9 mouse cellular contexts compared by ENCODE assay signal in the genomic region with DNA sequence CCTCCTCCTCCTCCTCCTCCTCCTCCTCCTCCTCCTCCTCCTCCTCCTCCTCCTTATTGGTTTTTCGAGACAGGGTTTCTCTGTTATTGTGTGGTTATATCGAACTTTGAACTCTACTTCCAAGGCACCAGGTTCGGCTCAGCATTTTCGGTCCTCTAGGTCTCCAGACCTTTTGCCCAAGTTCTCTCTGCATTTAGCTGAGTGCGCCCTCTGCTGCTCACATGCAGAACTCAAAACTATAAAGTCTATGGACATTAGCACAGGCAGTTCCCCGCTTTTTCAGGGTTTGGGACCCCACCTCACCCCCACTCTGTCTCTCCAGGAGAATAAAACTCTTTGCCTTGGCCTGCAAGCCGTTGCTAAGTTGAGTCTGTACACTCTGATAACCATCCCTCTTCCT. TPM values are rescaled to one million over a fixed set of nuclear protein-coding genes. Genes with fewer than 3 reads are reported as not detected.
DNase-seq lines count a peak whose midpoint lies in the region; ATAC-seq and TF ChIP-seq lines count a peak whose summit lies in the region.
"Had no signal": no experiment of that assay in that cellular context is flagged by ENCODE, and none has a peak within 500 bp of the region (broad histone marks: within the 10 kb centered on the region; RNA-seq: fewer than 3 reads in every experiment).

No protein-coding gene starts in this region.

- peak; percentile 86 for TF ChIP-seq CTCF in heart, postnatal 0 days (IDR thresholded peaks at IDR 0.05; ENCODE audit: low read depth)
- peak; percentile 68 for TF ChIP-seq CTCF in bone marrow, adult 2 months (IDR thresholded peaks at IDR 0.05; ENCODE audit: control insufficient read depth, insufficient read depth, low read length)

- no peaks in the 10 kb centered on the region for H3K4me1 ChIP-seq in heart, postnatal 0 days (ENCODE audit: control insufficient read depth, insufficient read depth)
- no peaks in the 10 kb centered on the region for H3K4me1 ChIP-seq in heart, embryonic 12.5 days (replicated peaks)
- no peaks in the 10 kb centered on the region for H3K4me1 ChIP-seq in bone marrow, adult 2 months (ENCODE audit: control insufficient read depth, insufficient read depth, low read length)
- H3K4me1 ChIP-seq: lung, embryonic 15.5 days had no signal

- TF ChIP-seq EP300 in heart, postnatal 0 days (IDR thresholded peaks at IDR 0.05; ENCODE audit: low read depth) = no peak

- H3K27ac ChIP-seq in heart, postnatal 0 days (ENCODE audit: low read depth) = no peak overlapping the region
- H3K27ac ChIP-seq in heart, embryonic 12.5 days (ENCODE audit: poor library complexity, severe bottlenecking) = no peak overlapping the region
- H3K27ac ChIP-seq in bone marrow, adult 2 months (ENCODE audit: control insufficient read depth, insufficient read depth, low read depth, low read length, poor library complexity) = no peak overlapping the region
- H3K27ac ChIP-seq: lung, embryonic 15.5 days had no signal

- ATAC-seq in heart, postnatal 0 days (ENCODE audit: insufficient read depth, low read depth) = peak; percentile 24; the same call in 1 of the 2 replicates
- ATAC-seq in heart, embryonic 12.5 days (ENCODE audit: insufficient number of reproducible peaks, low FRiP score) = no peak
- peak; percentile 60; the same call in 1 of the 2 replicates for ATAC-seq in erythroblast, adult 5-6 weeks (replicated peaks; ENCODE audit: low FRiP score, poor library complexity, severe bottlenecking)
- peak; percentile 58; the same call in 1 of the 2 replicates for ATAC-seq in megakaryocyte-erythroid progenitor cell, adult 5-6 weeks (replicated peaks; ENCODE audit: low FRiP score, low TSS enrichment, poor library complexity, severe bottlenecking)

- no peak overlapping the region for H3K9ac ChIP-seq in heart, postnatal 0 days (replicated peaks; ENCODE audit: low read depth, low read length)
- H3K9ac ChIP-seq in heart, embryonic 12.5 days = no peak overlapping the region
- H3K9ac ChIP-seq: lung, embryonic 15.5 days had no signal

- no peak overlapping the region for H3K4me3 ChIP-seq in heart, postnatal 0 days (ENCODE audit: low read depth, low read length)
- H3K4me3 ChIP-seq in heart, embryonic 12.5 days = no peak overlapping the region
- H3K4me3 ChIP-seq in bone marrow, adult 2 months (replicated peaks; ENCODE audit: control insufficient read depth, low read depth, low read length) = no peak overlapping the region
- H3K4me3 ChIP-seq: lung, embryonic 15.5 days had no signal

- H3K27me3 ChIP-seq in heart, postnatal 0 days (ENCODE audit: control insufficient read depth, insufficient read depth, low read length) = no peaks in the 10 kb centered on the region
- H3K27me3 ChIP-seq in heart, embryonic 12.5 days (replicated peaks) = peaks cover 19% of the 10 kb centered on the region; the same call in 1 of the 2 replicates
- H3K27me3 ChIP-seq: lung, embryonic 15.5 days had no signal

- peak; percentile 73 for DNase-seq in heart, postnatal 0 days (ENCODE audit: low spot score)
- peak; percentile 80 for DNase-seq in CD4-positive, CD25-positive, alpha-beta regulatory T cell, adult 2 months (ENCODE audit: low read depth, low spot score)
- peak; percentile 16 to 77 for DNase-seq in layer of hippocampus, adult 18-20 months (ENCODE audit: low spot score in 2 of 2)
- peak; percentile 65 for DNase-seq in thymus, postnatal 14 days

- no peak for TF ChIP-seq POLR2A in bone marrow, adult 2 months (IDR thresholded peaks at IDR 0.05; ENCODE audit: borderline replicate concordance, control insufficient read depth, low read depth, low read length)

- no peak overlapping the region for H3K4me2 ChIP-seq in heart, postnatal 0 days (ENCODE audit: low read depth, low read length)
- H3K4me2 ChIP-seq in heart, embryonic 12.5 days = no peak overlapping the region
- H3K4me2 ChIP-seq: lung, embryonic 15.5 days had no signal

- no peaks in the 10 kb centered on the region for H3K36me3 ChIP-seq in heart, postnatal 0 days (replicated peaks; ENCODE audit: control insufficient read depth, insufficient read depth, low read length)
- no peaks in the 10 kb centered on the region for H3K36me3 ChIP-seq in heart, embryonic 12.5 days
- H3K36me3 ChIP-seq: lung, embryonic 15.5 days had no signal

- H3K9me3 ChIP-seq in heart, postnatal 0 days (replicated peaks; ENCODE audit: control insufficient read depth, low read length) = no peaks in the 10 kb centered on the region
- H3K9me3 ChIP-seq in heart, embryonic 12.5 days (replicated peaks) = peaks cover 4% of the 10 kb centered on the region; the same call in 1 of the 2 replicates
- H3K9me3 ChIP-seq: lung, embryonic 15.5 days had no signal

- 6% methylated on average over 6 of the region's 7 CpGs for WGBS in heart, postnatal 0 days
- whole genome bisulfite sequencing in heart, embryonic 12.5 days = 17% methylated on average over 6 of the region's 7 CpGs
- WGBS in bone marrow, adult 2 months = 10% methylated on average over 6 of the region's 7 CpGs

RNA-seq across cellular contexts. Expression of gene Rab11fip5, which starts 17.4 kb away (rescaled TPM):
- 86.7 and 91.3 TPM in 2 replicates for total RNA-seq in heart, postnatal 0 days (2014; rRNA removed; ENCODE audit: low replicate concordance)
- polyA plus RNA-seq in heart, postnatal 0 days (2015; fragmentation: Nextera tagmentation; extraction: Ambion mirVana) = 35.3 and 38.2 TPM in 2 replicates
- 42.0 and 42.6 TPM in 2 replicates for polyA plus RNA-seq in heart, embryonic 12.5 days (2016; fragmentation: Nextera tagmentation; extraction: Ambion mirVana)
- polyA plus RNA-seq in bone marrow, adult 2 months (2011; ENCODE audit: insufficient read depth, insufficient read length, low replicate concordance, missing spikeins) = 1.7 and 3.8 TPM in 2 replicates
- total RNA-seq in erythroblast, adult 5-6 weeks (2015; ENCODE audit: low replicate concordance) = 0.19 and 0.21 TPM in 2 replicates
- 0.51 and 2.6 TPM in 2 replicates for total RNA-seq in erythroblast, adult 5-6 weeks (2017; ENCODE audit: low replicate concordance)
- 10 to 100 TPM; 60.7 to 61.2 TPM for total RNA-seq in layer of hippocampus, adult 18-20 months (2021)
- total RNA-seq in megakaryocyte-erythroid progenitor cell, adult 5-6 weeks (2014; fragmentation: Nextera tagmentation) = 2.4 and 3.5 TPM in 2 replicates
- total RNA-seq in megakaryocyte-erythroid progenitor cell, adult 5-6 weeks (2017) = 1.1 and 2.2 TPM in 2 replicates

RNA-seq across cellular contexts. Expression of gene Noto, which starts 31.9 kb away (rescaled TPM):
- total RNA-seq in heart, postnatal 0 days (2014; rRNA removed; ENCODE audit: low replicate concordance) = not detected in 2 replicates
- polyA plus RNA-seq in heart, postnatal 0 days (2015; fragmentation: Nextera tagmentation; extraction: Ambion mirVana) = not detected in 2 replicates
- not detected in 2 replicates for polyA plus RNA-seq in heart, embryonic 12.5 days (2016; fragmentation: Nextera tagmentation; extraction: Ambion mirVana)
- polyA plus RNA-seq in bone marrow, adult 2 months (2011; ENCODE audit: insufficient read depth, insufficient read length, low replicate concordance, missing spikeins) = 2.0 TPM in 1 of 2 replicates, not detected in the other
- not detected in 2 replicates for total RNA-seq in erythroblast, adult 5-6 weeks (2015; ENCODE audit: low replicate concordance)
- total RNA-seq in erythroblast, adult 5-6 weeks (2017; ENCODE audit: low replicate concordance) = not detected in 2 replicates
- total RNA-seq in layer of hippocampus, adult 18-20 months (2021) = not detected
- not detected in 2 replicates for total RNA-seq in megakaryocyte-erythroid progenitor cell, adult 5-6 weeks (2014; fragmentation: Nextera tagmentation)
- total RNA-seq in megakaryocyte-erythroid progenitor cell, adult 5-6 weeks (2017) = not detected in 2 replicates

RNA-seq across cellular contexts. Expression of gene Smyd5, which starts 40.0 kb away (rescaled TPM):
- total RNA-seq in heart, postnatal 0 days (2014; rRNA removed; ENCODE audit: low replicate concordance) = 15.0 and 22.7 TPM in 2 replicates
- 13.1 and 16.0 TPM in 2 replicates for polyA plus RNA-seq in heart, postnatal 0 days (2015; fragmentation: Nextera tagmentation; extraction: Ambion mirVana)
- 41.3 and 46.1 TPM in 2 replicates for polyA plus RNA-seq in heart, embryonic 12.5 days (2016; fragmentation: Nextera tagmentation; extraction: Ambion mirVana)
- 7.3 and 8.1 TPM in 2 replicates for polyA plus RNA-seq in bone marrow, adult 2 months (2011; ENCODE audit: insufficient read depth, insufficient read length, low replicate concordance, missing spikeins)
- 1.5 TPM in 2 replicates for total RNA-seq in erythroblast, adult 5-6 weeks (2015; ENCODE audit: low replicate concordance)
- 4.0 and 14.1 TPM in 2 replicates for total RNA-seq in erythroblast, adult 5-6 weeks (2017; ENCODE audit: low replicate concordance)
- total RNA-seq in layer of hippocampus, adult 18-20 months (2021) = 10 to 100 TPM; 46.9 to 49.0 TPM
- 43.9 and 54.6 TPM in 2 replicates for total RNA-seq in megakaryocyte-erythroid progenitor cell, adult 5-6 weeks (2014; fragmentation: Nextera tagmentation)
- 36.8 and 43.6 TPM in 2 replicates for total RNA-seq in megakaryocyte-erythroid progenitor cell, adult 5-6 weeks (2017)

RNA-seq across cellular contexts. Expression of gene Sfxn5, which starts 58.6 kb away (rescaled TPM):
- total RNA-seq in heart, postnatal 0 days (2014; rRNA removed; ENCODE audit: low replicate concordance) = 4.8 and 9.5 TPM in 2 replicates
- polyA plus RNA-seq in heart, postnatal 0 days (2015; fragmentation: Nextera tagmentation; extraction: Ambion mirVana) = 2.2 and 2.7 TPM in 2 replicates
- 2.9 and 3.9 TPM in 2 replicates for polyA plus RNA-seq in heart, embryonic 12.5 days (2016; fragmentation: Nextera tagmentation; extraction: Ambion mirVana)
- polyA plus RNA-seq in bone marrow, adult 2 months (2011; ENCODE audit: insufficient read depth, insufficient read length, low replicate concordance, missing spikeins) = 14.5 and 27.9 TPM in 2 replicates
- total RNA-seq in erythroblast, adult 5-6 weeks (2015; ENCODE audit: low replicate concordance) = 0.19 and 0.63 TPM in 2 replicates
- 0.56 and 1.3 TPM in 2 replicates for total RNA-seq in erythroblast, adult 5-6 weeks (2017; ENCODE audit: low replicate concordance)
- total RNA-seq in layer of hippocampus, adult 18-20 months (2021) = 100 to 1,000 TPM; 177 TPM
- total RNA-seq in megakaryocyte-erythroid progenitor cell, adult 5-6 weeks (2014; fragmentation: Nextera tagmentation) = 0.31 and 1.5 TPM in 2 replicates
- 0.76 and 1.3 TPM in 2 replicates for total RNA-seq in megakaryocyte-erythroid progenitor cell, adult 5-6 weeks (2017)

RNA-seq across cellular contexts. Expression of gene Cct7, which starts 59.5 kb away (rescaled TPM):
- total RNA-seq in heart, postnatal 0 days (2014; rRNA removed; ENCODE audit: low replicate concordance) = 137 and 138 TPM in 2 replicates
- 243 and 246 TPM in 2 replicates for polyA plus RNA-seq in heart, postnatal 0 days (2015; fragmentation: Nextera tagmentation; extraction: Ambion mirVana)
- 393 and 395 TPM in 2 replicates for polyA plus RNA-seq in heart, embryonic 12.5 days (2016; fragmentation: Nextera tagmentation; extraction: Ambion mirVana)
- polyA plus RNA-seq in bone marrow, adult 2 months (2011; ENCODE audit: insufficient read depth, insufficient read length, low replicate concordance, missing spikeins) = 87.1 and 97.5 TPM in 2 replicates
- total RNA-seq in erythroblast, adult 5-6 weeks (2015; ENCODE audit: low replicate concordance) = 91.3 and 115 TPM in 2 replicates
- total RNA-seq in erythroblast, adult 5-6 weeks (2017; ENCODE audit: low replicate concordance) = 95.1 and 135 TPM in 2 replicates
- total RNA-seq in layer of hippocampus, adult 18-20 months (2021) = 100 to 1,000 TPM; 229 to 234 TPM
- 322 and 323 TPM in 2 replicates for total RNA-seq in megakaryocyte-erythroid progenitor cell, adult 5-6 weeks (2014; fragmentation: Nextera tagmentation)
- 456 and 460 TPM in 2 replicates for total RNA-seq in megakaryocyte-erythroid progenitor cell, adult 5-6 weeks (2017)

Comparison
In these comparisons a context has a peak if more than half of its experiments do, and no peak if none do; other contexts are left out.
1. RNA of gene Rab11fip5, which starts 17.4 kb away (total RNA-seq): 86.7 to 91.3 TPM in heart, postnatal 0 days and 60.7 to 61.2 TPM in layer of hippocampus, adult 18-20 months; 1.1 to 3.5 TPM in megakaryocyte-erythroid progenitor cell, adult 5-6 weeks and 0.19 to 2.6 TPM in erythroblast, adult 5-6 weeks; every median in the first group is over 10 times any median in the second.
2. Peak in every context shown above with its lines, with median percentiles within 50 percentile points of each other: DNase-seq.